Mouse (Mus musculus): Measurements from ENCODE around the gene Snx3.

Snx3 gene

GRCm38 (mm10) chr10:42501775-42502348 is at the start of gene Snx3:
Snx3 (plus strand) TSS chr10:42502030.
- peak; percentile 96 for DNase-seq (ENCODE audit: low read depth, low spot score)

- no peak for DNase-seq (ENCODE audit: low read depth, low spot score)
Measured at GRCm38 (mm10) chr10:42454266-42454665, 47.6 kb upstream of the Snx3 start.

- DNase-seq (ENCODE audit: low read depth, low spot score): no peak
Measured at GRCm38 (mm10) chr10:42454690-42455089, 47.1 kb upstream of the Snx3 start.

GRCm38 (mm10) chr10:42455981-42456380 is 45.8 kb upstream of the Snx3 start:
- DNase-seq (ENCODE audit: low read depth, low spot score): no peak

GRCm38 (mm10) chr10:42457557-42458191 is 44.2 kb upstream of the Snx3 start:
- no peak for DNase-seq (ENCODE audit: low read depth, low spot score)

GRCm38 (mm10) chr10:42464224-42464623 is 37.6 kb upstream of the Snx3 start:
- DNase-seq (ENCODE audit: low read depth, low spot score): no peak

- no peak for DNase-seq (ENCODE audit: low read depth, low spot score)
Measured at GRCm38 (mm10) chr10:42464805-42465204, 37.0 kb upstream of the Snx3 start.

GRCm38 (mm10) chr10:42474946-42475514 is 26.8 kb upstream of the Snx3 start:
- DNase-seq (ENCODE audit: low read depth, low spot score): no peak

GRCm38 (mm10) chr10:42476774-42477475 is 24.9 kb upstream of the Snx3 start:
- no peak for DNase-seq (ENCODE audit: low read depth, low spot score)

GRCm38 (mm10) chr10:42477550-42478340 is 24.1 kb upstream of the Snx3 start:
- no peak for DNase-seq (ENCODE audit: low read depth, low spot score)

- peak; percentile 93 for DNase-seq (ENCODE audit: low read depth, low spot score)
Measured at GRCm38 (mm10) chr10:42478341-42478720, 23.5 kb upstream of the Snx3 start, which contains the start of gene Afg1l. Afg1l (minus strand) TSS chr10:42478565.

- DNase-seq (ENCODE audit: low read depth, low spot score): no peak
Measured at GRCm38 (mm10) chr10:42480719-42481118, 21.1 kb upstream of the Snx3 start.

- no peak for DNase-seq (ENCODE audit: low read depth, low spot score)
Measured at GRCm38 (mm10) chr10:42488606-42489296, 13.1 kb upstream of the Snx3 start.

- DNase-seq (ENCODE audit: low read depth, low spot score): no peak
Measured at GRCm38 (mm10) chr10:42491158-42491557, 10.7 kb upstream of the Snx3 start.

GRCm38 (mm10) chr10:42492027-42492771 is 9.6 kb upstream of the Snx3 start:
- DNase-seq (ENCODE audit: low read depth, low spot score): no peak

- DNase-seq (ENCODE audit: low read depth, low spot score): no peak
Measured at GRCm38 (mm10) chr10:42493000-42493399, 8.8 kb upstream of the Snx3 start.

- DNase-seq (ENCODE audit: low read depth, low spot score): no peak
Measured at GRCm38 (mm10) chr10:42500611-42501010, 1.2 kb upstream of the Snx3 start.

- no peak for DNase-seq (ENCODE audit: low read depth, low spot score)
Measured at GRCm38 (mm10) chr10:42501161-42501560, 669 bp upstream of the Snx3 start.

GRCm38 (mm10) chr10:42502349-42503111 is 700 bp downstream of the Snx3 start:
- DNase-seq (ENCODE audit: low read depth, low spot score): peak; percentile 52

Data from telencephalon, adult 2 months (tissue).